Mouse (Mus musculus) small intestine, adult 2 months (tissue): ENCODE results near the gene Nectin2. TPM values are rescaled to one million over a fixed set of nuclear protein-coding genes. Genes with fewer than 3 reads are reported as not detected.

ENCODE experiments used
- H3K27ac ChIP-seq: fragments of 200-500 bp; 2 replicates; pipeline ENCODE4 v1.5.1; 2012; ENCODE audit warnings: low read depth, low read length, control low read depth, inconsistent platforms; ENCODE audit not compliant: insufficient read depth
- H3K27me3 ChIP-seq: fragments of 200-500 bp; 2 replicates; pipeline ENCODE4 v1.6.1; 2012; ENCODE audit warnings: mild to moderate bottlenecking, moderate library complexity, low read length, inconsistent platforms; ENCODE audit not compliant: control insufficient read depth, insufficient read depth
- H3K36me3 ChIP-seq: fragments of 200-500 bp; 2 replicates; pipeline ENCODE4 v1.6.1; 2012; ENCODE audit warnings: mild to moderate bottlenecking, low read length, control low read depth, inconsistent platforms; ENCODE audit not compliant: control insufficient read depth, insufficient read depth
- H3K4me1 ChIP-seq: fragments of 200-500 bp; 2 replicates; pipeline ENCODE4 v1.6.1; 2012; ENCODE audit warnings: low read length, inconsistent platforms, mixed read lengths; ENCODE audit not compliant: control insufficient read depth, insufficient read depth, insufficient read length
- H3K4me3 ChIP-seq: fragments of 200-500 bp; 2 replicates; pipeline ENCODE4 v1.5.1; 2012; ENCODE audit warnings: low read depth, mild to moderate bottlenecking, control low read depth, inconsistent platforms, low read length, moderate library complexity
- CTCF ChIP-seq: fragments of 200-500 bp; IDR thresholded peaks from 2 replicates; pipeline ENCODE4 v1.5.1; 2012; ENCODE audit warnings: low read depth, mild to moderate bottlenecking, control low read depth, inconsistent platforms, low read length, moderate library complexity, mixed read lengths; ENCODE audit not compliant: insufficient replicate concordance, insufficient read length; ENCODE audit errors: extremely low read depth
- POLR2A ChIP-seq: fragments of 200-500 bp; IDR thresholded peaks from 2 replicates; pipeline ENCODE4 v1.6.1; 2012; ENCODE audit warnings: low read depth, mild to moderate bottlenecking, control low read depth, inconsistent platforms, low read length, moderate library complexity
- WGBS: fragments of 180-500 bp; shearing (Covaris S2); methylation state at CpG from one replicate; pipeline ENCODE4 v1.1.7; 2018; 5-methylcytosine and 5-hydroxymethylcytosine counted together
- polyA plus RNA-seq: library from polyadenylated mRNA; depleted of rRNA; stranded (reverse); fragments of >200 nt; gene quantifications from 2 replicates; pipeline ENCODE4 v1.2.3, GENCODE M21; 2012

Nectin2 gene
- polyA plus RNA-seq, 1 experiment = 208 TPM

- Histone ChIP-seq H3K36me3 (peaks cover 40% of the 10 kb centered on the region), H3K4me1 (peaks cover 11% of the 10 kb centered on the region), H3K27ac (no peak overlapping the region), H3K4me3 (no peak overlapping the region), H3K27me3 (no peaks in the 10 kb centered on the region)
- 67% methylated on average over 5 of the region's 5 CpGs for WGBS
- TF ChIP-seq CTCF (no peak), POLR2A (no peak)
These were observed 7.8 kb downstream of the Nectin2 start for GRCm38 (mm10) chr7:19742468-19742867.

- no peaks in the 10 kb centered on the region for H3K27me3 ChIP-seq
- WGBS = 62% methylated on average over 8 of the region's 8 CpGs
- H3K27ac ChIP-seq = no peak overlapping the region
- TF ChIP-seq POLR2A (no peak), CTCF (no peak)
- H3K4me3 ChIP-seq = no peak overlapping the region
- peaks cover 49% of the 10 kb centered on the region for H3K36me3 ChIP-seq
- H3K4me1 ChIP-seq = peaks cover 8% of the 10 kb centered on the region
These were observed 8.8 kb downstream of the Nectin2 start for GRCm38 (mm10) chr7:19741329-19742031.

GRCm38 (mm10) chr7:19740269-19740668 lies 10.0 kb downstream of the Nectin2 start:
- peaks cover 53% of the 10 kb centered on the region for H3K36me3 ChIP-seq
- TF ChIP-seq CTCF (peak; percentile 49), POLR2A (no peak)
- H3K4me3 ChIP-seq = no peak overlapping the region
- H3K4me1 ChIP-seq = peaks cover 2% of the 10 kb centered on the region
- H3K27me3 ChIP-seq = no peaks in the 10 kb centered on the region
- 85% methylated on average over 11 of the region's 11 CpGs for WGBS
- no peak overlapping the region for H3K27ac ChIP-seq

- 85% methylated on average over 3 of the region's 3 CpGs for WGBS
- TF ChIP-seq POLR2A (no peak), CTCF (peak; percentile 18; the same call in 1 of the 2 replicates)
These were observed 11.5 kb downstream of the Nectin2 start for GRCm38 (mm10) chr7:19738771-19739170.

GRCm38 (mm10) chr7:19736389-19737057 lies 13.8 kb downstream of the Nectin2 start:
- TF ChIP-seq CTCF (no peak), POLR2A (no peak)
- Histone ChIP-seq H3K27ac (no peak overlapping the region), H3K4me1 (peaks cover 2% of the 10 kb centered on the region; the same call in 1 of the 2 replicates), H3K4me3 (no peak overlapping the region), H3K36me3 (peaks cover 64% of the 10 kb centered on the region), H3K27me3 (no peaks in the 10 kb centered on the region)
- 79% methylated on average over 16 of the region's 16 CpGs for WGBS

More at GRCm38 (mm10) chr7:19738771-19739170, 11.5 kb downstream of the Nectin2 start:
- H3K4me3 ChIP-seq = no peak overlapping the region
- H3K4me1 ChIP-seq = peaks cover under 1% of the 10 kb centered on the region
- H3K36me3 ChIP-seq = peaks cover 58% of the 10 kb centered on the region
- H3K27me3 ChIP-seq = no peaks in the 10 kb centered on the region
- no peak overlapping the region for H3K27ac ChIP-seq

GRCm38 (mm10) chr7:19734178-19734666 lies 16.1 kb downstream of the Nectin2 start:
- no peak for TF ChIP-seq POLR2A
- no peak for TF ChIP-seq CTCF
- WGBS = 92% methylated on average over 10 of the region's 10 CpGs
- no peak overlapping the region for H3K27ac ChIP-seq
- H3K36me3 ChIP-seq = peaks cover 74% of the 10 kb centered on the region
- 0 out of 2 replicates have a peak, but pooled peaks cover 2% of the 10 kb centered on the region for H3K4me1 ChIP-seq
- no peak overlapping the region for H3K4me3 ChIP-seq
- H3K27me3 ChIP-seq = no peaks in the 10 kb centered on the region

GRCm38 (mm10) chr7:19726541-19726940 lies 23.7 kb downstream of the Nectin2 start:
- no peaks in the 10 kb centered on the region for H3K27me3 ChIP-seq
- 0 out of 2 replicates have a peak, but pooled peaks cover 4% of the 10 kb centered on the region for H3K4me1 ChIP-seq
- H3K36me3 ChIP-seq = peaks cover 69% of the 10 kb centered on the region
- no peak overlapping the region for H3K27ac ChIP-seq
- 89% methylated on average over 4 of the region's 4 CpGs for WGBS
- H3K4me3 ChIP-seq = no peak overlapping the region
- TF ChIP-seq POLR2A (no peak), CTCF (no peak)
